Mouse (Mus musculus) left cerebral cortex, adult 9 months (tissue): ENCODE data around the gene Hamp2.
"Not testable (repeated sequence)": the region's sequence is repeated elsewhere in the genome, so short reads cannot be mapped to it uniquely, and the experiment has no call there.

Source experiments
- DNase-seq, 2 experiments: peaks; one replicate each; pipeline ENCODE4 v3.0.0; 2022; ENCODE audit warnings: low spot score in 2 of 2

Gene Hamp2

DNA sequence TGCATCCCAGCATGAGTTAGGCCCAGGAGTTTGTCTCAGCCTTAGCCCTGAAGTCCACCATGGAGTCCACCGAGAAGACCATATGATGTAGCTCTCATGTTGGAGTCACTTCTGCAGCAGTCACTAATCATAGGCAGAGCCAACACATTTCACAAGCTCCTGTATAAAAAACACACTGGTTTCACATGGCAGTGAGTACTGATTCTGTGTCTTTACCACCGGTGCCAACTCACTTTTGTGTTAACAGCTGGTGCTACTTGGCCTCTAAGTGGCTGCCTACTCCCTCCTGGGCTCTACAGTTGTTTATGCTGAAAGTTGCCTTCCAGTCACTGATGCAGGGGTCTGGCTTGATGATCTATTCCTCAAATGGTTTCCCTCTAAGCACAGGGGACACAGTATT is at the start of gene Hamp2:
Gene Hamp2 (minus strand): TSS at position 101 of the 400 bp plus-strand sequence.
- DNase-seq = not testable (repeated sequence)

- peak in 1 of 2 experiments; percentile 71 for DNase-seq
Measured at GRCm38 (mm10) chr7:30973501-30974289, 49.2 kb upstream of the Hamp2 start, which contains the start of gene Fam187b. Gene Fam187b (plus strand): TSS chr7:30973790.

GRCm38 (mm10) chr7:30973251-30973500 is 48.7 kb upstream of the Hamp2 start, which contains the start of gene Lsr:
Gene Lsr (minus strand): TSS chr7:30973464.
- DNase-seq = no peak

DNA sequence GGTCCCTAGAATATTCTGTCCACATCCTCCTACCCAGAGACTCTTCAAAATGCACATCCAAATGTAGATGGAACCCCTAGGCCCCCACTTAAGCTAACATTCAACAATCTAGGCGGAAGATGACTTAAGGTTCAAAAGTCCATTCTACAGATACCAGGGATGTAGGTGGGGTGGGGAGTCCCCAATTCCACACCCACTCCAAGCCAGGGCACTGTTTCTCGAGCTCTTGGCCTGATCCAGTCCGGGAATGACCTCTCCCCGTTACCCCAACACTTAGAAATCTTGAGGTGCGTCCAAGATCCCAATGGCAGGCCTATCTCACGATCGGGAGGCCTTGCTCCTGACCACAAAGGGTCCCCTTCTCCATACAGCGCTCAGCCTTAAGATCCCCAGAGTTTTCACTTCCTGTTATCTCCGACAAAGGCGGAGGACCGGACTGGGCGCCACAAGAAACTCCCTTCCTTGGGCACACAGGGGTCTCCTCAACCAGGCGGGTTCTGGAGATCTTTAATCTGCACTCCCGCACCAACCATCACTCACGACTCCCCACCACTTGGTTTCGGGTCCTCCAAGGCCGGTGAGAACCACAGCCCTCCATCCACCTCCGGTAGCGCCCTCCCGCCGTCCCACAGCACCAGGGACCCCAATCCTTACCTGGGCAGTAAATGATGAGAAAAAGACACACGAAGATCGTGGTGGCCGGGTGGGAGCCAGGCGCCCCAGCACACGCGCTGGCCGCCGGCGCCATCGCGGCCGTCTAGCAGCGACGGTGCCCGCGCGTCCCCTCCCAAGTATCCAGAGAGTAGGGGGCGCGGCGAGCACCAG is 48.2 kb upstream of the Hamp2 start:
- DNase-seq = no peak

- DNase-seq = no peak
Measured at GRCm38 (mm10) chr7:30971901-30972300, 47.4 kb upstream of the Hamp2 start.

GRCm38 (mm10) chr7:30969174-30969573 is 44.7 kb upstream of the Hamp2 start:
- DNase-seq = no peak

DNA sequence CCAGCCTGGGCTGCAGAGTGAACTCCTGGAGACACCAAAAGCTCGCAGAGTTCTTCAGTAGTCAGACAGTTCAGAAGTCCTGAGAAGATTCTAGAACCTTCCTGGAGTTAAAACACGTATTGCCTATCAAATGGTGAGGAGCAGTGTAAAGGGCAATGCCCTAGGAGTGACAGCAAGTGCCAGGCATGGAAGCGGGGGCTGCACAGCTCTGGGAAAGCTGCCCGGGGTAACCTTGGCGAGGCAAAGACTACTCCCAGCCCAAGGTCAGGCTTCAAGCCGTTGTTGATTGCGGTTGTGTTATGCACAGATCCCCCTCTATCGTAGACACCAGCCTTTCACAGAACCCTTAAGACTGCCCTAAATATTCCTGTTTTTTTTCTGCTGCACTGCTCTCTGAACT is 44.1 kb upstream of the Hamp2 start:
- no peak for DNase-seq

DNA sequence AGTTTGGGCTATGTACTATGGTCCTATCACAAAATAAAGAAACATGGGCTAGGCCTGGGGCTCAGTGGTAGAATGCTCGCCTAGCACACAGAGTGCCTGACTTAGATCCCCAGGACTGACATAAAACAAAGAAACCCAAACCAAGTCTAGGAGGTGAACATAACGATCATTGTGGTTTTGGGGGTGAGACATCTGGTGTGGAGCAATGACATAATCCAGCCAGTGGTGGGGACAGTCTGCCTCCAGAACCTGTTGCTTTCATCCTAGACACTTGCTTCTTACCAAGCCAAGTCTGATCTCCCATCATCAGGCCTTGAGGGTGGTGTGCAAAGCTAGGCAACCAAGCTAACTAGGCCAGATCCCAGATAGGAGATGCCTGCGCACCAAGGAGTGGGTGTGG is 42.2 kb upstream of the Hamp2 start:
- no peak for DNase-seq

GRCm38 (mm10) chr7:30965677-30966076 is 41.2 kb upstream of the Hamp2 start:
- DNase-seq = no peak

DNA sequence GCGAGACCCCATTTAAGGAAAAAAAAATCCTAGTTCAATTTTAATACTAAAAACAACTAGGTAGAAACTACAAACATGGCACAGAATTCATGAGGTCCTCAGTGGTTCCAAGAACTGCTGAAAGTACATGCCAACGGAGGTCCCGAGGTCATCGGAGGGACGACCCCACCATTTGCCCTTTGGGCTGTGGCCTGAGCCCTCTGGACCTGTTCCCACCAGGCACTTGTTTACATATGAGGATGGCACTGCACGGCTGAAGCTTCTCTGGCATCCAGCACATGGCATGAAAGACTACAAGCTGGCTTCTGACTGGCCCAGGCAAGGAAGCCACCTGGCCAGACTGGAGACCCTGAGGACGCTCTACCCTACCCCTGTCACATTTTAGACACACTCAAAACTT is 39.9 kb upstream of the Hamp2 start:
- DNase-seq = no peak

DNA sequence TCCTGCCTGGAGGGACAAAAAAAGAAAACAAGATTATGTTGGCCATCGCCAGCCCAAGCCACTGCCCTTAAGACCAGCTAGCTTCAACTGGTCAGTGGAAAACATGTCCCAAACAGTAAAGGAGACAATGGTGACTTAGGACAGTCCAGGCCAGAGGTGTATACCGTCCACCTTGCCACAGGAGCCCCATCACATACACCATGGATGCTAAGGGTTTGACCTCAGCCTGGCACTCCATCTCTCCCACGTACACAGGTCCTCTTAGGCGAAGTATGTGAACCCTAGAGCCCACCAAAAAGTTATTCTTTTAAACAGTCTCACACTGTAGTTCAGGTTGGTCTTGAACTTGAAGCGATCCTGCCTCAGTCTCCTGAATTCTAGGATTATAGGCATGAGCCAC is 38.4 kb upstream of the Hamp2 start:
- no peak for DNase-seq

DNA sequence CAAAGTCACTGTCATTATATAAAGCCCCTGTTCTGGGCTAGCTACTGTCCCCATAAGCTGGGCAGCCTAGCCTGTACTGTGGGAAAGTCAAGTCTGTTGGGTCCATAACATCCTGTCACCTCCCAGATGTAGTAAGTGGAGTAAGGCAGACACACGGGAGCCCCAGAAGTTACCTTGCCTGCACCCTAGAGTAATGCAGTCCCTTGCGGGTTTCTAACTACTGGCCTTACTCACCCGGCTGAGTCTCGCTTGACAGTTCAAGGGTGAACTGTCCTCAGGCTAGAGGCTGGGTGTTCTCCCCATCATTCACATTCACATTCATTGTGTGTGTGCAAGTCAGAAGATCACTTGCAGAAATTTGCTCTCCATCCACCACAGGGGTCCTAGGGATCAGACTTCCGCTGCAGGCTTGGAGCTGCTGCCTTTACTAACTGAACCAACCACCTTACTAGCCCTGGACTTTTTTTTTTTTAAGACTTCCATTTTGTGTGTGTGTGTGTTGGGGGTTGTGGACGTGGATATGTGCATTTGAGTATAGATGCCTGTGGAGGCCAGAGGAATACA is 35.4 kb upstream of the Hamp2 start:
- DNase-seq = no peak

- no peak for DNase-seq
Measured at GRCm38 (mm10) chr7:30958866-30959487, 34.5 kb upstream of the Hamp2 start.

GRCm38 (mm10) chr7:30958109-30958865 is 33.8 kb upstream of the Hamp2 start:
- no peak for DNase-seq

GRCm38 (mm10) chr7:30957367-30957783 is 32.9 kb upstream of the Hamp2 start:
- peak; percentile 78 to 92 for DNase-seq

- peak in 1 of 2 experiments; percentile 74 for DNase-seq
Measured at GRCm38 (mm10) chr7:30956756-30957366, 32.4 kb upstream of the Hamp2 start, which contains the start of gene Usf2. Gene Usf2 (minus strand): TSS chr7:30956803.

DNA sequence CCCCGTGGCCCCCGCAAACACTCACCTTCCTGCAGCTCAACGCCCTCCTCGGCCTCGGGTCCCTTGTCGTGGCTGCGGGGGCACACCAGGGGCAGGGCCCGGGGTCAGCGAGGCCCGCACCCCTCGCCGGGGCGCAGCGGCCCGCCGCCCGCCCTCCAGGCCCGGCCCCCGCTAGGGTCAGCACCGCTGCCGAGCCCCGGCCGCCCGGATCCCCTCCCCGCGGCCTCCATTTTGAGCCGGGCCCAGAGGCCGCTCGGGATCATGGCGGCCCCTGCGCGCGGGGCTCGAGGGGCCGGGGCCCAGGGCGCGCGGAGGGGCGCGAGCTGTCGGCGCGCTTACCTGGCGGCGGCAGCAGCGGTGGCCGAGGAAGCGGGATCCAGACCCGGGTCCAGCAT is 31.9 kb upstream of the Hamp2 start:
- DNase-seq = no peak

DNA sequence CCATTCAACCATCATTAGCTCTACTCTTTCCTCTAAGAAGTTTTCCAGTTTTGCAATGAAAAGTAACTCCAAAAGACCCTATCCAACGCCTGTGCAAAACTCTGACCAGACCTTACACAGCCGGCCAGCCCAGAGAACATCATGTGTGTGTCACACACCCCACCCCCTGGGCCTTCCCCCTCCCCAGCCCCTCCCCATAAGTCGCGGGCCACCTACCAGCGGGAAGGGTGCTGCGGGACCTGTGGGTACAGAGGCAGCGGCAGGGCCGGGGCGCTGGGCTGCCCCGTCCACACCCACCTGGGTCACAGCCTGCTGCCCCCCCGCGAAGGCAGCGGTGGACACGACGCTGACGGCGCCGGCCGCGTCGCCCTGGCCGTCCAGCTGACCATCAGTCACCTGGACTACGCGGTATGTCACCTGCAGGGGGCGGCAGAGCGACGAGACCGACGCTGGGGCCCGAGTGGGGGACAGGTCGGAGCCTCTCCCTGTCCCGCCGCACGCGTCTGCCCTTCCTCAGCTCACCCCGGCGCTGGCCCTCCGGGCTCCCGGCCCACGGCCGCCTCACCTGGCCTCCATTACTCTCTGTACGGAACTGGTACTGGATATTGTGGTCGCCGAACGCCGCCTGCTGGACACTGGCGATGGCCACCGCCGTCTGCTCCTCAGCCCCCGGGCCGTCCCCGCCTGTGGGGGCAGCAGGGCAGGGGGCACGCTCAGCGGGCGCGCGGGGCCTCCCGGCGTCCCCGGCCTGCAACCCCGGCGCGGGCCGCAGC is 31.3 kb upstream of the Hamp2 start:
- peak in 1 of 2 experiments; percentile 77 for DNase-seq

- no peak for DNase-seq
Measured at GRCm38 (mm10) chr7:30954971-30955520, 30.6 kb upstream of the Hamp2 start.

DNA sequence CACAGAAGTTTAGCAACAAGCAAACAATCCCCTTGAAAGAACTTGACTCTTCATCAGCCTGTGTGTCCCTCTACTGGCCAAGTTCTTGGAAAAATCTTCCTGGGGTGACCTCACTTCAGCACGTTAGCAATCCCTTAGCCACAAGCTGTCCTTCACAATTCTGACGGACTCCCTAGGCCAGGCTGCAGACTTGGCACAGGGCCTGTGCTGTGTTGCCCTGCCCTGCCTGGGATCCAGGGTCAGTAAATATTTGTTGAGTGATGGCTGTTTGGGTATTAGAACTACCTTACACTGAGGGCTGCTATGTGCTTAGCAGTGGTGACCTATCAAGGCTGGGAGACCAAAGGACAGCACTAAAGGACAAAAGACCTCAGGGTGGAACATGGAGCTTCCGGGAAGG is 29.6 kb upstream of the Hamp2 start:
- DNase-seq = no peak
